Mouse (Mus musculus): Measurements from ENCODE around the gene L3mbtl1. TPM values are rescaled to one million over a fixed set of nuclear protein-coding genes. Genes with fewer than 3 reads are reported as not detected.
"Not testable (repeated sequence)": the region's sequence is repeated elsewhere in the genome, so short reads cannot be mapped to it uniquely, and the experiment has no call there.

Gene L3mbtl1
- polyA plus RNA-seq (2016; fragmentation: Nextera tagmentation; extraction: Ambion mirVana), result 0.28 and 0.49 TPM in 2 replicates

DNA sequence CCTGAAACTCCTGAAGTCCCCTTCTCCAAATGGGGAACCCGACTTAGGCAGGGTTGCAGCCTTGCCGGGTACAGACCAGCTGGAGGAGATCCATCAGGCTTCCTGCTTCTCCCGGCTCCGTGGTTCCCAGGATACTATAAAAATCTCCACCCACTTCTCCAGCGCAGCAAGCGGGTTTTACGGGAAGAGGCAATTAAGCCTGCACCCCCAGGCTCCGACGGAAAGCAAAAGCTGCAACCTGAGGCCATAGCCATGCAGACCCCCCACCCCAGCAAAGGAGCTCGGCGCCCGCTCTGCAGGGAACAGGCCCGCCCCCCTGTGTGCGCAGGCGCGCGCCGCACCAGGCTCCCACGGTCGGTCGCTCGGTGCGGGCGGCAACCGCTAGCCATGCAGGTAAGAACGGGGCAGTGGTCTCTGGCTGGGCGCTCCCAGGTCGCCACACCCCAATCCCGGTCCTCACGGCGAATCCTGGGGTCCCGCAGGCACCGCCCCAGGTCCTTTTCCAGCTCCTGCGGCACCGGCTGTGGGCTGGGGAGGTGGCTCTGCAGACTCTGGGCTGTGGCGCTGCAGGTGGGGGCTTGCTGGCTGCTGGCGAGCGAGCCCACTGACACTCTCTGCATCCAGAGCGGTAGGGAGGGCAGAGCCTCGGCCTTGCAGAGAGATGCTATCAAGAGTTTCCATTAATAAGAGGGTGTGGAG lies at the start of gene L3mbtl1:
L3mbtl1 (plus strand) TSS at position 325 of the 699 bp plus-strand sequence.
- peak within 1 kb of the TSS; percentile 61 for H3K9ac ChIP-seq
- peaks cover 17% of the 10 kb centered on the region for H3K27me3 ChIP-seq (replicated peaks)
- WGBS, result under 1% methylated on average over 40 of the region's 40 CpGs
- H3K4me3 ChIP-seq, result peak within 1 kb of the TSS; percentile 48
- peaks cover 16% of the 10 kb centered on the region for H3K4me1 ChIP-seq
- peak within 1 kb of the TSS; percentile 99 for H3K4me2 ChIP-seq (replicated peaks)
- peak; percentile 44 for ATAC-seq (ENCODE audit: low FRiP score, low read depth)
- H3K36me3 ChIP-seq, result peaks cover 24% of the 10 kb centered on the region
- no peaks in the 10 kb centered on the region for H3K9me3 ChIP-seq
- H3K27ac ChIP-seq, result no peak within 1 kb of the TSS

DNA sequence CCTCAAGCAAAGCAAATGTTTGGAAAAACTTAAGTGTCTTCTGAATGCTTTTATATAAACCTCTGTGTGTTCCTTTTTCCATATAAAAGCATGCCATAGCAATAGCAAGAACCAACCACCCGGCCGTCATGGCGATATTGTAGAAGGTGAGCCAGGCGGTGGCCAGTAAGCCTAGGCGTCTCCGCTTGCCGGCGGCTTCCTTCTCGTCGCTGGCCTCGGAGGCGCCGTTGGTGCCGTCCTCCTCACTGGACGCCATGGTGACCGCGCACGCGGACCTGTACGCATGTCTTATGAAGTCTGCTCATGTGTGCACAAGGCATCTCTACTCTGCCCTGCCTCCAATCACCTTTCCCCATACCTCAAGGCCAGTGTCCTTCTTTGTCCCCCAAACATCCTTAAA lies 44.0 kb upstream of the L3mbtl1 start:
- not testable (repeated sequence) for H3K4me2 ChIP-seq (replicated peaks); H3K36me3 ChIP-seq; ATAC-seq (ENCODE audit: low FRiP score, low read depth); H3K4me1 ChIP-seq; H3K4me3 ChIP-seq; H3K9me3 ChIP-seq; H3K27me3 ChIP-seq (replicated peaks); H3K27ac ChIP-seq; H3K9ac ChIP-seq
- 89% methylated on average over 20 of the region's 20 CpGs for WGBS

DNA sequence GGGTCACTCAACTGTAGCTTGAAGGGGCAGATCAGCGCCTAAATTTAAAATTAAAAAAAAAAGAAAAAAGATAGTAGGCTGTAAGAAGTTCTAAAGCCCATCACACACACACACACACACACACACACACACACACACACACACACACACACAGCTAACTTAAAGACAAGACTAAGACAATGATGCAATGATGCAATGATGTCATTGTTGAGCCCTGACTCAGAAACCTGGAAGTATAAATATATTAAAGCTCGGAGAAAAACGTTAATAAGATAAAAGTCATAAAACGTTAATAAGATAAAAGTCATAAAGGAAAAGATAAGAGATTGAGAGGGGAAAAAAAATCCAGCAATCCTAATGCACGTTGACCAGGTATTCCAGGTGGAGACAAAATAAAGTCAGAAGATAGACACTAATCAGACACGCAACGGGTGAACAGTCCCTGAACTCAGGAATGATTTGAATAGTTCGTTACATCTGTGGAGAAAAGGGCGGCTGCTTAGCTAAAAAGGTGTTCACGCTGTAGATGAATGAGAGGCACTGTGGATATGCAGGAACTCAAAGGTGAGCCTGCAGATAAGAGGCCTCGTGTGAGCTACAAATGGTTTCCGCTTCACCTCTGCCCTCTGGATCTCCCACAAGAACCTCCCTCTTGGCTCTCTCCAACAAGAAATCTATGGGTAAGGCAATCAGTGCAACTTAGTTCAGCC lies 43.2 kb upstream of the L3mbtl1 start:
- H3K4me1 ChIP-seq, result peaks cover 6% of the 10 kb centered on the region; the same call in 1 of the 2 replicates
- H3K4me3 ChIP-seq, result no peak overlapping the region
- no peak overlapping the region for H3K27ac ChIP-seq
- no peak overlapping the region for H3K4me2 ChIP-seq (replicated peaks)
- no peaks in the 10 kb centered on the region for H3K9me3 ChIP-seq
- 71% methylated on average over 12 of the region's 12 CpGs for WGBS
- no peaks in the 10 kb centered on the region for H3K36me3 ChIP-seq
- no peaks in the 10 kb centered on the region for H3K27me3 ChIP-seq (replicated peaks)
- H3K9ac ChIP-seq, result no peak overlapping the region
- no peak for ATAC-seq (ENCODE audit: low FRiP score, low read depth)

DNA sequence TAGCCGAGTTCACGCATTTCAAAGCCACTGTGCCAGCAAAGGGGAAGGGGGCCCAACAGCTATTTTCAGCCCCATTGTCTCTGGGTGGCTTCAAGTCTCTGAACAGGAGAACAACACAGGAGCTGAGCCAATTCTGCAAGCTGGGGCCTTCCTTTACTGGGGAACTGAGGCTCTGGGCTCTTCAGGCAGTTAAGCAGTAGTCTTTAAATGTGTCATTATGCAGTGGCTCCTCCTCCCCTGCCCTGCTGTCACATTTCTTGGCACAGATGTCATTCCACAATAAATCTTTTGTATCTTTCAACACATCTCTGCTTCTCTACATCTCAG lies 42.7 kb upstream of the L3mbtl1 start:
- Histone ChIP-seq H3K9ac (no peak overlapping the region), H3K27ac (no peak overlapping the region), H3K4me3 (no peak overlapping the region), H3K9me3 (no peaks in the 10 kb centered on the region), H3K4me2 (replicated peaks) (no peak overlapping the region), H3K27me3 (replicated peaks) (no peaks in the 10 kb centered on the region), H3K36me3 (no peaks in the 10 kb centered on the region), H3K4me1 (peaks cover 6% of the 10 kb centered on the region; the same call in 1 of the 2 replicates)
- ATAC-seq (ENCODE audit: low FRiP score, low read depth), result no peak
- WGBS, result 7% methylated on average over 2 of the region's 2 CpGs

DNA sequence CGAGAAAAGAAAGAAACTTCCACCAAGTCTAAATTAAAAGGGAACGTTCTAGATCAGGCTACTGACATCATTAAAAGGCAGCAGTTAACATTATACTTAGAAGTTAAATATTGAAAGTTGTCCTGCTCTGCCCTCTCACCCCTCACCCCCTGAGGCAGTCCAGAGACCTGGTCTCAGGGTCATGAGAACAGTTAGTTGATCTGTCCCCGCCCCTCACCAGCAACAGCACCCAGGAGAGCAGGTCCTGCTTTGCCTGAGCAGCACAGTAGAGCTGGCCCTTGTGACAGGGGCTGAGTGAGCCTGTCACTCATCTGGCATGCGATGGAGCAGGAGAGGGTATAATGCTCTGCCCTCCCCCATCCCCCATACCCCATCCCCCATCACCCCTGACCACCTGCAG lies 37.4 kb upstream of the L3mbtl1 start:
- H3K4me3 ChIP-seq, result no peak overlapping the region
- H3K36me3 ChIP-seq, result no peaks in the 10 kb centered on the region
- ATAC-seq (ENCODE audit: low FRiP score, low read depth), result no peak
- H3K27ac ChIP-seq, result no peak overlapping the region
- H3K4me1 ChIP-seq, result no peaks in the 10 kb centered on the region
- H3K9me3 ChIP-seq, result no peaks in the 10 kb centered on the region
- no peak overlapping the region for H3K9ac ChIP-seq
- WGBS, result 75% methylated on average over 4 of the region's 4 CpGs
- H3K4me2 ChIP-seq (replicated peaks), result no peak overlapping the region
- H3K27me3 ChIP-seq (replicated peaks), result no peaks in the 10 kb centered on the region

DNA sequence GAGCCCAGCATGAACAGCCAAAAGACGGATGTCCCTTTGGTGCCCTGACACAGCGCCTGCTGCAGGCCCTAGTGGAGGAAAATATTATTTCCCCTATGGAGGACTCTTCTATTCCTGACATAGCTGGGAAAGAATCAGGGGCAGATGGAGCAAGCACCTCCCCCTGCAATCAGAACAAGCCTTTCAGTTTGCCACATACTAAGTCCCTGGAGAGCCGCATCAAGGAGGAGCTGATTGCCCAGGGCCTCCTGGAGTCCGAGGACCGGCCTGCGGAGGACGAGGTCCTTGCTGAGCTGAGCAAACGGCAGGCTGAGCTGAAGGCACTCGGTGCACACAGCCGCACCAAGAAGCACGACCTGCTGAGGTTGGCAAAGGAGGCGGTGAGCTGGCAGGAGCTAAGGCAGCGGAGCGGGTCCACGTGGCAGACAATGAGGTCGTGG lies 35.2 kb upstream of the L3mbtl1 start:
- Histone ChIP-seq H3K4me1 (peaks cover 5% of the 10 kb centered on the region; the same call in 1 of the 2 replicates), H3K27ac (no peak overlapping the region), H3K27me3 (replicated peaks) (no peaks in the 10 kb centered on the region), H3K36me3 (no peaks in the 10 kb centered on the region), H3K4me3 (no peak overlapping the region), H3K9me3 (no peaks in the 10 kb centered on the region), H3K9ac (no peak overlapping the region), H3K4me2 (replicated peaks) (no peak overlapping the region)
- WGBS, result 46% methylated on average over 16 of the region's 16 CpGs
- ATAC-seq (ENCODE audit: low FRiP score, low read depth), result no peak

DNA sequence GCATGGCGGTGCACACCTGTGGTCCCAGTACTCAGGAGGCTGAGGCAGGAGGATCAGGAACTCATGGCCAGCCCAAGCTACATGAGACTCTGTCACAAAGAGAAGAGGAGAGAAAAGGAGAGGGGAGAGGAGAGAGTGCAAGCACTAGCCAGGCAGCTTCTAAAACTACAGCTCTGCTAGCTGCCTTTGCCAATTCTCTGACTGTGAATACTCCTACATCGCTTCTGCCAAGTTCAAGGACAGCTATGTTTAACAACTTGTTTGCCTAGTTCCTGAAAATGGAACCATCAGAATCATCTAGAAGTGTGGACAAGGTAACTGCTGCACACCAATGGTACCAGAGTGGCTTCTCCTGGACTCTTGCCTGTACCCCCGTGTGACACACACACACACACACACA lies 29.2 kb upstream of the L3mbtl1 start:
- ATAC-seq (ENCODE audit: low FRiP score, low read depth), result no peak
- Histone ChIP-seq H3K9me3 (no peaks in the 10 kb centered on the region), H3K36me3 (no peaks in the 10 kb centered on the region), H3K27me3 (replicated peaks) (no peaks in the 10 kb centered on the region), H3K27ac (no peak overlapping the region), H3K4me3 (no peak overlapping the region), H3K4me1 (peaks cover 5% of the 10 kb centered on the region; the same call in 1 of the 2 replicates), H3K9ac (no peak overlapping the region), H3K4me2 (replicated peaks) (no peak overlapping the region)
- 86% methylated on average over 3 of the region's 3 CpGs for WGBS

DNA sequence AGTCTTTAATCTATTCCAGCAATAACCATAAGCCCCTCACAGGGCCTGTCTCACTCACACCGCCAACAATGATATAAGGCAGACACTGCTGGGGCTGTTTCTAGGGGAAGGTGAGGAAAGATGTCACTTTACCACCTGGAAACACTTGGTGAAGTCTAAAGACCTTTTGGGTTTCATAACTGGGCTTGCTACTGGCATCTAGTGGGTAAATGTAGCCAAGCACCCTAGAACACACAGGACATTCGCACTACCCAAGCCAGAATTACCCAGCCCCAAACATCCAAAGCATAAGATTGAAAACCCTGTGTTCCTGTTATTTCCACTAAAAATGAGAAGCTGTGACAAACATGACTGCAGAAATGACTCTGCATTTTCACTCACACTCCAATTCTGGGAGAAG lies 28.8 kb upstream of the L3mbtl1 start:
- Histone ChIP-seq H3K9ac (no peak overlapping the region), H3K36me3 (no peaks in the 10 kb centered on the region), H3K4me3 (no peak overlapping the region), H3K9me3 (no peaks in the 10 kb centered on the region), H3K4me2 (replicated peaks) (no peak overlapping the region), H3K27ac (no peak overlapping the region), H3K27me3 (replicated peaks) (no peaks in the 10 kb centered on the region), H3K4me1 (peaks cover 5% of the 10 kb centered on the region; the same call in 1 of the 2 replicates)
- WGBS, result 66% methylated on average over 2 of the region's 2 CpGs
- ATAC-seq (ENCODE audit: low FRiP score, low read depth), result no peak

DNA sequence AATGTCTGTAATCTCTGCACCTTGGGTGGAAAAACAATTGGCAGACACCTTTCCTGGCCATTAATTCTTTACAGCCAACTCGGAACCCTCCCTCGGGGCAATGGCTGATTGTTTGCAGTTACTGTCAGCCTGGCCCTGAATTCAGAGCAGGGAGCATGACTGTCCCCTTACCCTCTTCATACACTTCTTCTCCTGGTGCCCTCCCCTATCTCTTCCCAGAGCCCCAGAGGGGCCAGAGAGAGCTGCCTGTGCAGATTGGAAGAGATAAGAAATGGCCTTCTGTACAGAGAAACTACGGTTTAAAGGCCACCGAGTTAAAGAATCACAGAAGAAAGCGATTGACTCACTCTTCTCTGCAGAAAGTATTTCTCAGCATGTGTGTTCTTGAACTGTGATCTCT lies 23.3 kb upstream of the L3mbtl1 start:
- ATAC-seq (ENCODE audit: low FRiP score, low read depth), result no peak
- no peaks in the 10 kb centered on the region for H3K9me3 ChIP-seq
- WGBS, result 71% methylated on average over 5 of the region's 5 CpGs
- H3K27me3 ChIP-seq (replicated peaks), result peaks cover 6% of the 10 kb centered on the region; the same call in 1 of the 2 replicates
- H3K4me3 ChIP-seq, result no peak overlapping the region
- H3K27ac ChIP-seq, result no peak overlapping the region
- no peak overlapping the region for H3K9ac ChIP-seq
- H3K4me1 ChIP-seq, result no peaks in the 10 kb centered on the region
- H3K36me3 ChIP-seq, result no peaks in the 10 kb centered on the region
- H3K4me2 ChIP-seq (replicated peaks), result no peak overlapping the region

DNA sequence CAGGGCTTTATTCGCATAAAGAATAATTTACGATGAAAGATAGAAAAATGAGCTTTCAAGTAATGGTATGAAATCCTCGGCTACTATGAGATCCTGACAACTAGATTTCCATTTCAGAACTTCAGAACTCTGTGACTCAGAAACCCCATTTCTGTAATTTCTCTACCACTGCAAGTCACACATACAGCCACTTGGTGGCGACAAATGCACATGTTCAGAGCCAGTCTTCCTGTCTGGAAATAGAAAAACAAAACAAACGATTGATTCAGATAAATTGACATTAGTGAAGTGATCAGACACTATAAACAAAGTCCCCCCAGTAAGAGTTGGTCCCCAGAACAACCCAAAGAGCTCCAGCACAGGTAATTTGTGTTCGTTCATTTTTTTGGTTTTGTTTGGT lies 21.1 kb upstream of the L3mbtl1 start:
- Histone ChIP-seq H3K36me3 (no peaks in the 10 kb centered on the region), H3K27ac (no peak overlapping the region), H3K27me3 (replicated peaks) (peaks cover 6% of the 10 kb centered on the region; the same call in 1 of the 2 replicates), H3K9ac (no peak overlapping the region), H3K4me1 (no peaks in the 10 kb centered on the region), H3K9me3 (no peaks in the 10 kb centered on the region), H3K4me2 (replicated peaks) (no peak overlapping the region), H3K4me3 (no peak overlapping the region)
- 21% methylated on average over 6 of the region's 6 CpGs for WGBS
- ATAC-seq (ENCODE audit: low FRiP score, low read depth), result no peak

DNA sequence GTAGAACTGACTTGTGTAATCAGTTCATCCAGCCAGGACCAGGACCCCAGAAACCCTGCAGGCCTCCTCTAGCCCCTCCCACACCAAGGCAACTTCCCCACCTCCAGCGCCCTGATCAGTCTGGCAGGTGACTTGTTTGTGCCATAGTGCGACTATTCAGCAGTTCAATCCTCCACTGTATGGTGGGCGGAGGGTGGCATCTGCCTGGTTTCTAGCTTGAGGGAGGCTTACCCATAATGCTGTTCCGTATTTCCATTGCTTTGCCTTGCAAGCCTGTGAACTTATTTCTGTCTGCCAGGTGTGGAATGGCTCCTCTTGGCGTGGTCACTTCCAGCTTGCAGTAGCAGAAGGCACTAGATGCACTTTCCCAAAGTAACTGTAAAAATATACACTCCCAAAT lies 20.4 kb upstream of the L3mbtl1 start:
- Histone ChIP-seq H3K36me3 (no peaks in the 10 kb centered on the region), H3K4me2 (replicated peaks) (no peak overlapping the region), H3K9me3 (no peaks in the 10 kb centered on the region), H3K4me3 (no peak overlapping the region), H3K4me1 (no peaks in the 10 kb centered on the region), H3K9ac (no peak overlapping the region), H3K27me3 (replicated peaks) (peaks cover 6% of the 10 kb centered on the region; the same call in 1 of the 2 replicates), H3K27ac (no peak overlapping the region)
- ATAC-seq (ENCODE audit: low FRiP score, low read depth), result no peak
- WGBS, result 82% methylated on average over 5 of the region's 5 CpGs

DNA sequence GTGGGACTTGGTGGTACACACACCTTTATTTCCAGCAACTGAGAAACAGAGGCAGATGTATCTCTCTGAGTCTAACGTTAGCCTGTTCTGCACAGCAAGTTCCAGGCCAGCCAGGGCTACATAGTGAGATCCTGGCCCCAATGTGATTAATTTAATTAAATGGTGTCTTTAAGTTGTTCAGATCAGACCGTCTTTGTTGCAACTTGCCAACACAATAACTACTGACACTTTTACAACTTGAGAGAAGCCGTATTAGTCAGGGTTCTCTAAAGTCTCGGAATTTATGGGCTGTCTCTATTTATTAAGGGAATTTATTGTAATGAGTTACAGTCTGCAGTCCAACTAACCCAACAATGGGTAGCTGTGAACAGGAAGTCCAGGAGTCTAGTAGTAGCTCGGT lies 19.1 kb upstream of the L3mbtl1 start:
- no peaks in the 10 kb centered on the region for H3K4me1 ChIP-seq
- H3K27ac ChIP-seq, result no peak overlapping the region
- no peaks in the 10 kb centered on the region for H3K9me3 ChIP-seq
- H3K4me3 ChIP-seq, result no peak overlapping the region
- no peak overlapping the region for H3K4me2 ChIP-seq (replicated peaks)
- H3K9ac ChIP-seq, result no peak overlapping the region
- H3K36me3 ChIP-seq, result no peaks in the 10 kb centered on the region
- H3K27me3 ChIP-seq (replicated peaks), result peaks cover 6% of the 10 kb centered on the region; the same call in 1 of the 2 replicates
- ATAC-seq (ENCODE audit: low FRiP score, low read depth), result peak; percentile 75
- WGBS, result 13% methylated on average over 5 of the region's 5 CpGs

Data from neural tube, embryonic 12.5 days (tissue).